Comparison of ENCODE assay signal across 33 mouse cellular contexts in genomic region chr4:124563371-124563770, GRCm38 (mm10). TPM values are rescaled to one million over a fixed set of nuclear protein-coding genes. Genes with fewer than 3 reads are reported as not detected.
"Had no signal": no experiment of that assay in that cellular context is flagged by ENCODE, and none has a peak within 500 bp of the region (broad histone marks: within the 10 kb centered on the region; RNA-seq: fewer than 3 reads in every experiment).

No protein-coding gene starts in this region.

- H3K27ac ChIP-seq: gastrocnemius, adult 2 months; heart, adult 2 months; heart, embryonic 13.5 days; heart, embryonic 15.5 days; hindbrain, embryonic 13.5 days; hindbrain, embryonic 15.5 days; hindbrain, postnatal 0 days; kidney, embryonic 15.5 days; kidney, postnatal 0 days; limb, embryonic 10.5 days; limb, embryonic 12.5 days; liver, embryonic 13.5 days had no signal

- H3K9me3 ChIP-seq: heart, embryonic 13.5 days; heart, embryonic 15.5 days; hindbrain, embryonic 13.5 days; hindbrain, embryonic 15.5 days; kidney, embryonic 15.5 days; limb, embryonic 10.5 days; limb, embryonic 12.5 days; liver, embryonic 13.5 days had no signal

- H3K4me3 ChIP-seq: gastrocnemius, adult 2 months; heart, adult 2 months; heart, embryonic 13.5 days; heart, embryonic 15.5 days; hindbrain, embryonic 13.5 days; hindbrain, embryonic 15.5 days; kidney, embryonic 15.5 days; limb, embryonic 10.5 days; limb, embryonic 12.5 days; liver, embryonic 13.5 days had no signal

- H3K4me1 ChIP-seq: liver, embryonic 13.5 days had no signal

- H3K36me3 ChIP-seq: heart, embryonic 13.5 days; heart, embryonic 15.5 days; hindbrain, embryonic 13.5 days; hindbrain, embryonic 15.5 days; kidney, embryonic 15.5 days; limb, embryonic 10.5 days; limb, embryonic 12.5 days; liver, embryonic 13.5 days had no signal

- H3K9ac ChIP-seq: heart, embryonic 13.5 days; heart, embryonic 15.5 days; hindbrain, embryonic 13.5 days; hindbrain, embryonic 15.5 days; kidney, embryonic 15.5 days; limb, embryonic 12.5 days; liver, embryonic 13.5 days had no signal

- H3K4me2 ChIP-seq: heart, embryonic 11.5 days; heart, embryonic 13.5 days; heart, embryonic 15.5 days; hindbrain, embryonic 13.5 days; hindbrain, embryonic 15.5 days; kidney, embryonic 15.5 days; limb, embryonic 12.5 days; liver, embryonic 11.5 days; liver, embryonic 13.5 days had no signal

- ATAC-seq: intestine, embryonic 16.5 days had no signal

- DNase-seq: gastrocnemius, adult 2 months; gastrocnemius, postnatal 10 days; gastrocnemius, postnatal 25 days; heart, adult 11 months; heart, adult 2 months; heart, postnatal 14 days; heart, postnatal 36 days; kidney, adult 11 months; kidney, adult 2 months; kidney, adult 9 months; kidney, postnatal 14 days; kidney, postnatal 36 days; layer of hippocampus, postnatal 36 days; liver; liver, embryonic 13.5 days had no signal

RNA-seq across cellular contexts. Expression of gene 3100002H09Rik, which starts 47.2 kb away (rescaled TPM):
- total RNA-seq: gastrocnemius, adult 2 months; gastrocnemius, postnatal 10 days; gastrocnemius, postnatal 25 days; gastrocnemius, postnatal 4 days; heart, adult 2 months; heart, postnatal 14 days; heart, postnatal 36 days; hematopoietic stem cell, adult 5-6 weeks had no signal
- polyA plus RNA-seq: heart, adult 2 months; heart, embryonic 11.5 days; heart, postnatal 0 days; hindbrain, embryonic 13.5 days; intestine, embryonic 14.5 days; intestine, embryonic 16.5 days; kidney, adult 2 months; kidney, embryonic 15.5 days; kidney, postnatal 0 days; large intestine, adult 2 months; limb, embryonic 10.5 days; limb, embryonic 12.5 days; limb, embryonic 14.5 days; liver, embryonic 11.5 days; liver, embryonic 13.5 days had no signal
